Mouse (Mus musculus) lung, postnatal 0 days (tissue): Measurements from ENCODE around the gene Azin2.

Source experiments
- CTCF ChIP-seq: IDR thresholded peaks from 2 replicates; pipeline ENCODE4 v1.5.1; 2016; ENCODE audit warnings: antibody characterized with exemption, mild to moderate bottlenecking
- EP300 ChIP-seq: IDR thresholded peaks from 2 replicates; pipeline ENCODE4 v1.6.1; 2016; ENCODE audit warnings: antibody characterized with exemption, mild to moderate bottlenecking, control low read depth

- no peak for TF ChIP-seq EP300
- no peak for TF ChIP-seq CTCF
Observed at GRCm38 (mm10) chr4:128984600-128984999, 22.4 kb upstream of the Azin2 start.
